Mouse (Mus musculus) liver, adult 2 months (tissue): Measurements from ENCODE around the gene Dhx37.
A peak's percentile ranks its signal among the peaks of the same experiment; 100 is the strongest.

Source experiments
- CTCF ChIP-seq: fragments of 200-500 bp; IDR thresholded peaks from 2 replicates; pipeline ENCODE4 v1.5.1; 2011; ENCODE audit warnings: low read depth, low read length, control low read depth
- POLR2A ChIP-seq: fragments of 200-500 bp; IDR thresholded peaks from 2 replicates; pipeline ENCODE4 v1.6.1; 2011; ENCODE audit warnings: low read length, control low read depth; ENCODE audit not compliant: insufficient read depth; ENCODE audit errors: extremely low read depth

DNA sequence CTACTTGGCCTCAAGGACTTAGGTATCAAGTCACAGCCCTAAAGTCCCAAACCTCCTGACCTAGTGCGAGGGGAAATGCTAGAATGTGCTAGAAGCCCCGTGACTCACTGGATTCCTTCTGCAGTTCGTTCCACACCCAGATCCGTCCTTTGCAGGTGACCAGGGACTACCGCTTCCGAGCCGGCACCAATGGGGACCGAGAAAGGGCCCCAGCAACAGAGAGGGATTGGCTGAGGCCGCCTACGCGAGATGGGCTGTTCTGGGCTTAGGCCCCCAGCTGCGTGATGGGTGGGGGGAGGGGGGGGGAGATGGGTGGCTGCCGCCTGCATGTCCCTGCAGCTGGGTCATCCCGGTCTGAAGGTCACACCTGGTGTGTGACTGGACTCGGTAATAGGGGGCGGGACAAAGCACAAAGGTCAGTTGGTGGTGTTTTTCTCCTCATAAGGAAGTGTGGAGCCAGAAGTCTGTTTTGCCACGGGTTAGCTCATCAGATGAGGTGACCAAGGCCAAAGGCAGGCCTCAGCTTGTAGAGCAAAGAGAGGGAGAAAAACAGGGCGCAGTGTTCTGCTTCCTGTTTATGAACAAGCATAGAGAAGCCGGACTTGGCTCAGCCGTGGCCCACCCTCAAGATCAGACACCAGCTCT lies 40.8 kb downstream of the Dhx37 start:
- TF ChIP-seq POLR2A: peak; percentile 62
- no peak for TF ChIP-seq CTCF
